Mouse (Mus musculus): ENCODE measurements around the gene Adcy1. TPM values are rescaled to one million over a fixed set of nuclear protein-coding genes. Genes with fewer than 3 reads are reported as not detected.

Gene Adcy1
- total and polyA plus RNA-seq, 2 experiments from 2014 or later: 14.9 to 182 TPM

DNA sequence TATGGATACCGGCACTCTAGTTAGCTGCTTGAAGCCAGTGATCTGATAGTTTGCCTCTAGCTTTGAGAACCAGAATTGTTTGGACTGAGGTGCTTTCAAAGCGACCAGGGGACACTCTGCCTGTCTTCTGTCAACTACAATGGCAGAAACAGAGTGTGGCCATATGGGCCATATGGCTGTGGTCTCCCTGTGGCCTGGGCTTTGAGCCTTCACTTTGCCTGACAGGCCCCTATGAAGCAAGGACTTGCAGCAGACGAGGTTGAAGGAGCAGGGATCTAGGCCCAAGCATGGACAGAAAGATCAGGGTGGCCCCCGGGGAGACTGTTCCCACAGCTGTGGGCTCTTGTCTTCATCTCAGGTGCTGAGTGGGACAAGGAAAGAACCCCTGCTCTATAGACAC lies 4.0 kb downstream of the Adcy1 start:
- TF ChIP-seq CTCF (IDR thresholded peaks at IDR 0.05; ENCODE audit: low read depth): no peak
- no peak overlapping the region for H3K4me3 ChIP-seq (ENCODE audit: low read length)
- no peak overlapping the region for H3K9ac ChIP-seq (replicated peaks; ENCODE audit: low read length)
- H3K9me3 ChIP-seq (ENCODE audit: low read length): no peaks in the 10 kb centered on the region
- no peaks in the 10 kb centered on the region for H3K27me3 ChIP-seq (ENCODE audit: insufficient read depth, low read length)
- no peaks in the 10 kb centered on the region; the same call in 1 of the 2 replicates for H3K4me1 ChIP-seq (ENCODE audit: insufficient read depth, low read length)
- no peak for DNase-seq (ENCODE audit: low spot score)
- WGBS: 87% methylated on average over 4 of the region's 4 CpGs
- no peak for ATAC-seq
- peak overlapping the region; percentile 89; the same call in 1 of the 2 replicates for H3K4me2 ChIP-seq (ENCODE audit: low read depth, low read length)
- H3K27ac ChIP-seq: no peak overlapping the region
- no peaks in the 10 kb centered on the region for H3K36me3 ChIP-seq (ENCODE audit: insufficient read depth, low read length)

DNA sequence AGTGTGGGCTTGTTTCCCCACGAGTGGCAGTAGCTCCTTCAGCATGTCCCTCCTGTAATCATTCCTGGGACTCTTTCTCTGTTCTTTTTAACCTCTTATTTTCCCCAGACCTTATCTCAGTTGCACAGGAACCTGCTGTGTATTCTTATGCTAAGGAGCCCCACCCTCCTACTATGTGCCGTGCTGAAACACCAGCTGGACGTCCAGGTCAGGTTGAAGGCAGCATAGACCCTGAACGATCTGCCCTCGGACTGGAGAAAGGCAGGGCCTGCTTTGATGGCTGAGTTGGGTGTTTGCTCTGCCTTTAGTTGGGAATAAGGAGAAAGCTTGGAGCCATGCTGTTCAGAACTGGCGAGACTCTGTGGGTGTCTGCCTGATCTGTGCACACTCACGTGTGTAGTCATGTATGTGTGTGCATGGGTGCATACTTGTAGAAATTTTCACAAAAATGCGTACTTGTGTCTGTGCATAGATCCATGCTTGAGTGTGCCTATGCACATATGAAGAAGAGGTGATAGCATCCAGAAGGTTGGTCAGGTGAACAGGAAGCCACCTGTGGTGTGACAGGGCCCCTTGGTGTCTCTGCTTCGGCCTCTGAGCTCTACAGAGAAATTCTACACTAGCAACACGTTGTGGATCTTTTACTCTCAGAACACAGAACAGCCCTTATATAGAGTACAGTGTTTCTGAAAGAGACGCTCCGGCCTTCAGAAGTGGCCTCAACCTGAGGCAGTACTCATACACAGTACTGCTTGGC lies 5.4 kb downstream of the Adcy1 start:
- WGBS: 78% methylated on average over 12 of the region's 12 CpGs
- ATAC-seq: no peak
- Histone ChIP-seq H3K36me3 (ENCODE audit: insufficient read depth, low read length) (no peaks in the 10 kb centered on the region), H3K4me1 (ENCODE audit: insufficient read depth, low read length) (no peaks in the 10 kb centered on the region; the same call in 1 of the 2 replicates), H3K9ac (replicated peaks; ENCODE audit: low read length) (no peak overlapping the region), H3K4me2 (ENCODE audit: low read depth, low read length) (no peak overlapping the region), H3K27me3 (ENCODE audit: insufficient read depth, low read length) (no peaks in the 10 kb centered on the region), H3K27ac (no peak overlapping the region), H3K4me3 (ENCODE audit: low read length) (no peak overlapping the region), H3K9me3 (ENCODE audit: low read length) (no peaks in the 10 kb centered on the region)
- DNase-seq (ENCODE audit: low spot score): no peak
- TF ChIP-seq CTCF (IDR thresholded peaks at IDR 0.05; ENCODE audit: low read depth): no peak

DNA sequence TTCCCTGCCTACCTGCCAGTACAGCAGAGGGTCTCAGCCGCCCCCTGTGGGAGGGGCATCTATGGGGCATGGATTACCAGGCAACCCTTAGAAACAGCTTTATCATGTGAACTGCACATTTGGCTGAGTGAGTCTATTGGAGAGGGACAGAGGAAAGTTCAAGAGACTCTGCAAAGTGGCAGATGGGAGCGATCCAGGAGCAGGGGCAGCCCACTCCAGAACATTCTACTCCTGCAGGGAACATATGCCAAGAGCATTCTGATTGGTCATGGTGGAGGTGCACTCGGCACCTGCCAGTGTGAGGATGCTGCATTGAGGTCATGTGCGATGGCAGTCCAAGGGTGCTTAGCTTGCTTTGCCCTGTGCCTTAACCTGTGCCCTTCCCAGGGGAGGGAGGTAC lies 6.5 kb downstream of the Adcy1 start:
- Histone ChIP-seq H3K9ac (replicated peaks; ENCODE audit: low read length) (no peak overlapping the region), H3K4me3 (ENCODE audit: low read length) (no peak overlapping the region), H3K27ac (no peak overlapping the region), H3K9me3 (ENCODE audit: low read length) (no peaks in the 10 kb centered on the region), H3K4me2 (ENCODE audit: low read depth, low read length) (no peak overlapping the region), H3K4me1 (ENCODE audit: insufficient read depth, low read length) (no peaks in the 10 kb centered on the region; the same call in 1 of the 2 replicates), H3K27me3 (ENCODE audit: insufficient read depth, low read length) (no peaks in the 10 kb centered on the region), H3K36me3 (ENCODE audit: insufficient read depth, low read length) (no peaks in the 10 kb centered on the region)
- 81% methylated on average over 4 of the region's 4 CpGs for WGBS
- no peak for DNase-seq (ENCODE audit: low spot score)
- ATAC-seq: no peak
- TF ChIP-seq CTCF (IDR thresholded peaks at IDR 0.05; ENCODE audit: low read depth): no peak

DNA sequence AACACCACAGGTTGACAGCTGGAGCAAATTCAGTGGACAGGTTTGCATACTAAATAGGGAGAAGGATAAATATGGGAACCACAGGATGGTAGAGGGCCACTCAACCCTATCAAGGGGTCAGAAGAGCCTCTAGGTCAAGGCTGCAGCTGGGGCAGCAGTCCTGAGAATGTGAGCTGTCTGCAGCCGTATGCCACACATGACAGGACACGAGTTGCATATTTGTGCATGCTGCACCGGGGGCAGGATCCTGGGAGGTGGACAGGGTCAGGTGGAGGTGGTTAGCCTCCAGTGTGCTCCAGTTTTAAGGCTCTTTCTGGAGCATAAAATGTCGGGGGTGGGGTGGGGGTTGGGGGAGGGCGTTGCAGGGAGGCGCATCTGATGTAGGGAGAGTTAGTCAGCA lies 8.3 kb downstream of the Adcy1 start:
- 81% methylated on average over 6 of the region's 6 CpGs for WGBS
- Histone ChIP-seq H3K27ac (no peak overlapping the region), H3K36me3 (ENCODE audit: insufficient read depth, low read length) (no peaks in the 10 kb centered on the region), H3K9me3 (ENCODE audit: low read length) (no peaks in the 10 kb centered on the region), H3K4me2 (ENCODE audit: low read depth, low read length) (no peak overlapping the region), H3K4me3 (ENCODE audit: low read length) (no peak overlapping the region), H3K4me1 (ENCODE audit: insufficient read depth, low read length) (peaks cover 3% of the 10 kb centered on the region; the same call in 1 of the 2 replicates), H3K9ac (replicated peaks; ENCODE audit: low read length) (no peak overlapping the region), H3K27me3 (ENCODE audit: insufficient read depth, low read length) (no peaks in the 10 kb centered on the region)
- DNase-seq (ENCODE audit: low spot score): no peak
- no peak for ATAC-seq
- no peak for TF ChIP-seq CTCF (IDR thresholded peaks at IDR 0.05; ENCODE audit: low read depth)

DNA sequence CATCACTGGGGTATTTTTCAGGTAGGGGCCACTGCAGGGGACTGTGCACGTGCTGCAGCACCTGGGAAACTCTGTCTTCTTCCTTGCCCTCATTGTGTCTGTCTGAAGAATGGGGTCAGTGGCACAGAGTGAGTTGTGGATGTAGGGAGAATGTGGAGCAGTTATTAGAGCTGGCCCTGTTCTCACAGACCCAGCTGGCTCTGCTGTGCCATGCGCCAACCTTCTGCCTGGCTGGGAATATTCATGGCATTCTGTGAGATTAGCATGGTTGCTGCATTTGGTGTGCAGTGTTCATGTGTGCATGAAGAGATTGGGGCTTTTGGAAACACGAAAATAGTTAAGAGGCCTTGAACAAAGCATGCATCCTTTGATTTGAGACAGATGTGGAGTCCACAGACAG lies 10.3 kb downstream of the Adcy1 start:
- Histone ChIP-seq H3K27ac (no peak overlapping the region), H3K4me2 (ENCODE audit: low read depth, low read length) (no peak overlapping the region), H3K36me3 (ENCODE audit: insufficient read depth, low read length) (no peaks in the 10 kb centered on the region), H3K9ac (replicated peaks; ENCODE audit: low read length) (no peak overlapping the region), H3K4me3 (ENCODE audit: low read length) (no peak overlapping the region), H3K4me1 (ENCODE audit: insufficient read depth, low read length) (peaks cover 5% of the 10 kb centered on the region; the same call in 1 of the 2 replicates), H3K27me3 (ENCODE audit: insufficient read depth, low read length) (no peaks in the 10 kb centered on the region), H3K9me3 (ENCODE audit: low read length) (no peaks in the 10 kb centered on the region)
- DNase-seq (ENCODE audit: low spot score) (peak; percentile 29), ATAC-seq (0 out of 2 replicates have a peak, but pooled peaks have one; percentile 19)
- no peak for TF ChIP-seq CTCF (IDR thresholded peaks at IDR 0.05; ENCODE audit: low read depth)
- 65% methylated on average over 3 of the region's 3 CpGs for WGBS

DNA sequence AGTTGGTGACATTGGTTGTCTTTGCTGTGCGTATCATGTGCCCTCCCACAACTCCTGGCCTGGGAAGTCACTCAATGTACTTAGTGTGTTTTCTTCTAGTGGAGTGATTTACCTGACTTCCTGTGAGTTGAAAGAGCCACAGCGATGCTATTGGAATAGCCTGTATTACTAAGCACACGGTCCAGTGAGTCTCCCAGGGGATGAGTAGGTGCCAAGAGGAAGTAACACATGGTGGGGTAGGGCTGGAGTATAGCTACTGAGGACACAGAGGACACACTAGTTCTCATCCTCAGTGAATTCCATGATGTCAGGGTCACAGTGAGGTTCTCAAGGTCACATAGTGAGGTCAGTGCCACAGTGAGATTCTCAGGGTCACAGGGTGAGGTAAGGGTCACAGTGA lies 13.2 kb downstream of the Adcy1 start:
- no peak for TF ChIP-seq CTCF (IDR thresholded peaks at IDR 0.05; ENCODE audit: low read depth)
- H3K4me3 ChIP-seq (ENCODE audit: low read length): no peak overlapping the region
- H3K9me3 ChIP-seq (ENCODE audit: low read length): no peaks in the 10 kb centered on the region
- H3K27ac ChIP-seq: no peak overlapping the region
- 66% methylated on average over 3 of the region's 3 CpGs for whole genome bisulfite sequencing
- no peaks in the 10 kb centered on the region for H3K36me3 ChIP-seq (ENCODE audit: insufficient read depth, low read length)
- DNase-seq (ENCODE audit: low spot score) (no peak), ATAC-seq (no peak)
- no peaks in the 10 kb centered on the region for H3K27me3 ChIP-seq (ENCODE audit: insufficient read depth, low read length)
- H3K4me2 ChIP-seq (ENCODE audit: low read depth, low read length): no peak overlapping the region
- no peak overlapping the region for H3K9ac ChIP-seq (replicated peaks; ENCODE audit: low read length)
- H3K4me1 ChIP-seq (ENCODE audit: insufficient read depth, low read length): 0 out of 2 replicates have a peak, but pooled peaks cover 5% of the 10 kb centered on the region

DNA sequence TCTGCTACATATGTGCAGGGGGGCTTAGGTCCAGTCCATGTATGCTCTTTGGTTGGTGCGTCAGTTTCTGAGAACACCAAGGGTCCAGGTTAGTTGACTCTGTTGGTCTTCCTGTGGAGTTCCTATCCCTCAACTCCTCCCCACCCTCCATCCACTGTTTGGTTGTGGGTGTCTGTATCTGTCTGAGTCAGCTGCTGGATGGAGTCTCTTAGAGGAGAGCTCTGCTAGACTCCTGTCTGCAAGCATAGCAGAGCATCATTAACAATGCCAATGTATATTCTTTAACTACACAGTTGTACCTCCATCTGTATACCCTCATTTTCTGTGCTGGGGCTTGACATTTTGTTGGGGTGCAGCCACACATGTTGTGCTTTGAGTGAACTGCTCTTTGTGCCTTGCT lies 18.6 kb downstream of the Adcy1 start:
- no peak overlapping the region for H3K27ac ChIP-seq
- DNase-seq (ENCODE audit: low spot score) (no peak), ATAC-seq (no peak)
- H3K4me3 ChIP-seq (ENCODE audit: low read length): no peak overlapping the region
- WGBS: 80% methylated on average over 1 of the region's 1 CpGs
- no peaks in the 10 kb centered on the region for H3K36me3 ChIP-seq (ENCODE audit: insufficient read depth, low read length)
- H3K27me3 ChIP-seq (ENCODE audit: insufficient read depth, low read length): no peaks in the 10 kb centered on the region
- no peaks in the 10 kb centered on the region for H3K9me3 ChIP-seq (ENCODE audit: low read length)
- H3K4me1 ChIP-seq (ENCODE audit: insufficient read depth, low read length): no peaks in the 10 kb centered on the region
- TF ChIP-seq CTCF (IDR thresholded peaks at IDR 0.05; ENCODE audit: low read depth): no peak
- H3K9ac ChIP-seq (replicated peaks; ENCODE audit: low read length): no peak overlapping the region
- H3K4me2 ChIP-seq (ENCODE audit: low read depth, low read length): no peak overlapping the region

All from hindbrain, postnatal 0 days (tissue).